Mouse (Mus musculus): ENCODE measurements around the gene Calcoco1.

- TF ChIP-seq POLR2A (IDR thresholded peaks at IDR 0.05; ENCODE audit: control insufficient read depth, low read depth, low read length) = no peak
- TF ChIP-seq CTCF (IDR thresholded peaks at IDR 0.05; ENCODE audit: control insufficient read depth, insufficient read depth, insufficient replicate concordance, low read depth, low read length) = no peak
Observed at GRCm38 (mm10) chr15:102672215-102673071, 49.5 kb downstream of the Calcoco1 start, which contains the start of gene Atp5g2.
